Mouse (Mus musculus): ENCODE measurements around the gene Mylk. TPM values are rescaled to one million over a fixed set of nuclear protein-coding genes. Genes with fewer than 3 reads are reported as not detected.
"Not testable (repeated sequence)": the region's sequence is repeated elsewhere in the genome, so short reads cannot be mapped to it uniquely, and the experiment has no call there.

Gene Mylk
- 10 to 100 TPM; 25.5 to 32.9 (median 31.7) TPM for total RNA-seq (2022)

DNA sequence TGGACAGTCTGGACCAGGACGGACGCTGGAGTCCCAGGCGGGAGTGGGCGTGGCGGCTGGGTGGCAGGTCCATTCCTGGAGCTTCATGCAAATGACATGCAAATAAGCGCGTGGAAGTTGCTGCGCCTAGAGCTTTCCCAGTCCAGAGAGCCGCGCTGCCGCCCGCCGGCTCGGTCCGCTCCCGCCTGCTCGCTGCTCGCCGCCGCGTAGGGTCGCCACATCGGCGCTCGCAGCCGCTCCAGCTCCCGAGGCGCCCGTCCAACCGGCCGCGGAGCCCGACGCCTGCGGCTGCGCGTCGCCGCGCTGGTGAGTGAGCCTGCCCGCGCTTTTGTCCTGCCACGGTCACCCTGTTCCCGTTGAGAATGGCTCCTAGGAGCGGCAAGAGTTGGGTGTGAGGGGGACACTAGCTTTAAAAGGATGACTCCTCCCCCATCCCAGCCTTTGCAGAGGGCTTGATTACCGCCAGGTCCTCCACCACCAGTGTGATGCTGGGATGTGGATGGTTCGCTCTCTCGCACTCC, at the start of gene Mylk:
TSS of gene Mylk (plus strand) at position 146 of the 521 bp plus-strand sequence.
- peak; percentile 76 for DNase-seq (ENCODE audit: low spot score)

DNA sequence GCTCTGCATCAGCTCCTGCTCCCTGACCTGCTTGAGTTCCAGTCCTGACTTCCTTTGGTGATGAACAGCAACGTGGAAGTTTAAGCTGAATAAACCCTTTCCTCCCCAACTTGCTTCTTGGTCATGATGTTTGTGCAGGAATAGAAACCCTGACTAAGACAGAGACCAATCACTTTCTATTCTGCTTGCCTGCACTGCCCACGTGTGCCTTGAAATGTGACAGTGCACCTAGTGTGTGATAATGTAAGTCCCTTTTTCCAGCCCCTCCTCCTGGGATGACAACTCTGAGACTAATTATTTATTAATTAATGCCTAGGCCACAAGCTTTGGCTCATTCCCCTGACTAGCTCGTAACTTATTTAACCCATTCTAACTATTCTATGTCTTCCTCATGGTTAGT, 46.3 kb upstream of the Mylk start:
- DNase-seq (ENCODE audit: low spot score): not testable (repeated sequence)

DNA sequence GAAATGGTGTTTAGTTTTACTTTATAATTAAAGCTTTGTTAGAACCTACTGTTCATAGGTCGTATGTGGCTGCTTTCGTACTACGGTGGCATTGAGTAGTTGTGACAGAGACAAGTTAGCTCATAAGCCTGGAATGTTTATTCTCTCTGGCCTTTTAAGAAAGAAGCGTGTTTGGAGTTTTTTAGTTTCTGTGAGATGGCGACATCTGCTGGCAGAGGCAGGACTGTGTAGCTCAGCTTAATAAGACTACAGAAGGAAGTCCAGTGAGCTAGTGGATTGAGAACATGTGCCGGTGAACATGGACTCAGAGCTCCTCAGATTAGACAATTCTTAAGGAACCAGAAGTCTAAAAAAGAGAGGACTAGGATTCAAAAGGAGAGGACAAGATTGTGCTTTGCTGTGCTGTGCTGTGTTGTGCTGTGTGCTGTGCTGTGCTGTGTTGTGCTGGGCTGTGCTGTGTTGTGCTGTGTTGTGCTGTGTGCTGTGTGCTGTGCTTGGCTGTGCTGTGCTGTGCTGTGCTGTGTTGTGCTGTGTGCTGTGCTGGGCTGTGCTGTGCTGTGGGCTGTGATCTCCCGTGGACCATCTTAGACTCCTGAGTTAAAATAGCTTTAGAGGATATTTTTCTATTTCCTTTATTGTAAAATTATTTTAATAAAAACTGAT, 44.7 kb upstream of the Mylk start:
- peak; percentile 72 for DNase-seq (ENCODE audit: low spot score)

DNA sequence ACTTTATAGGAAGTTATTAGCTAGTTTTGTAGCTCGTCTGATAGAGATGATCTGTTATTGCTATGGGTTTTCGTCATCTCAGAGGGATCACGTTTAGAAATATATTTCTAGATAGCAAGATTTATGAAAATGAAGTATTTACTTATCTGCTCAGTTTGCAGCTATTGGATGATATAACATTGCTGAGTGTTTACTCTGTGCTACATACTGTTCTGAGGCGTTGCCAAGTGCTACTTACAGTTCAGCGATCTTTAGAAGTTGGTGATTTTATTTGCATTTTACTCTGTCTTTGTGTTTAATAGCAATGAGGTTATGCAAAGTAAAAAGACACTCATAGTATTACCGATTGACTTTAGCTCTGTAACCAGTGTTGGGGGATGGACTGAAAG, 44.2 kb upstream of the Mylk start:
- no peak for DNase-seq (ENCODE audit: low spot score)

DNA sequence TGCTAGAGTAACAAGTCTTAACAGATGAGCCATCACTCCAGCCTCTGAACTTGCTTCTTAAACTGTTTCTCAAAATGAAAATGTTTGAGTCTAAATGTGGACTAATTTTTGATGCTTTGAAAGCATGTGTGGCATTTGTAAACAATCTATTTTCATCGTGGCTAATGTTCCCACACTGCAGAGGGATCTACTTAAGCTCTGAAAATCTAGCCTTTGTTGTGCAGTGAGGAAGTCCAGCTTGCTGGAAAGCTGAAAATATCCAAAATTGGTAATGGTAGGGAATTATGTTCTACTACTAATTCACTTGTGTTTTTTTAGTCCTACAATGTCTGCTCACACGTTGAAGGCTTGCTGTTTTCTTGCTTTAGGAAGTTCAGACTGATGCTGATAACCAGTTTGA, 39.0 kb upstream of the Mylk start:
- no peak for DNase-seq (ENCODE audit: low spot score)

DNA sequence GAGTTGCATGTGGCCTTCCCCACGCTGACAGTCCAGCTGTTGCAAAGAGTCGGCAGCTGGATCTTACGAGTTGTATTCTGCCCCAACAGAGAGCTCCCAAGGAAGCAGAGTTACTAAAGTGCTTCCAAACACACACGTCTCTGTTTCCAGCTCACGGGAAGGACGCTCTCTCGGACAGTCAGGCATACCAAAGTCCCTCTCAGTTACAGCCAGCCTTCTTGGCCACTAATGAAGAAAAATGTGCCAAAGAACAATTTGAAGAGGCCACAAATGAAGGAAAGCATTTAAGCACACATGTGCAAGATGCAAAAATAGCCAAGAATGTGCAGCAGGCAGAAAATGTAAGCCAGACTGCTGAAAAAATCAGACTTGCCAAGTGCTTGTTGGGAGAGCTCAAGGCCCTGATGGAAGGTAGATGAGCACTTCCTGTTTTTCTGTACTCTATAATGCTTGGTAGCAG, 38.5 kb upstream of the Mylk start:
- peak; percentile 27 for DNase-seq (ENCODE audit: low spot score)

DNA sequence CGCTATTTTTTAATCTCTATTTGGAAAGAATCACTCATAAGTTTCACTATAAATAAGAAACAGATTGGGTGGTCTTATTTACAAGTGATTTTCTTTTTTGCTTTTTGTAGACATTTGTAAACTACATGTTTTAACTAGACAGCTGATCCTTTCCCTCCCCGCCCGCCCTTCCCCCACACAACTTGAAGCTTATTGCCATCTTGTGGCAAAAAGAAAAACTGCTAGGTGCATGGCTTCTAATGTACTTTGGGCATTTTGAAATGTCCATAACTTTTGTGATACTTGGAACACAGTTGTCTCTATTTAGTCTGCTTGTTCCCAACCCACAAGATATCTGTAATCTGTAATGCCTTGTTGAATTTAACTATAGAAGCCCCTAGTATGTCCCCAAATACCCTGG, 33.5 kb upstream of the Mylk start:
- no peak for DNase-seq (ENCODE audit: low spot score)

DNA sequence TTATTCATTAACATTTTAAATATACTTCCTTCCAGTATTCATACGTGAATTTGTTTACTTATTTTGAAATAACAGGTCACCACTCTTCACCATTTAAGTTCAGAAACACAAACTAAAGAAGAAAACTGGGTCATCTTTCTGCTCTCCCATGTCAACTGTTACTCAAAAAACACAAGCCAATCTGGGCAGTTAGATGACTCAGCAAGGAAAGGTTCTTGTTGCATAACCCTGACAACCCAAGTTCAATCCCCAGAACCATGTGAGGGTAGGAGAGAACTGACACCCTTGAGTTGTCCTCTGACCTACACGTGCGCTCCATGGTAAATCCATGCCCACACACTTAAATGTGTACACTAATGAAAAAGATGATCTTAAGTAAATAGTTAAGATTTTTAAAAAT, 19.9 kb upstream of the Mylk start:
- no peak for DNase-seq (ENCODE audit: low spot score)

DNA sequence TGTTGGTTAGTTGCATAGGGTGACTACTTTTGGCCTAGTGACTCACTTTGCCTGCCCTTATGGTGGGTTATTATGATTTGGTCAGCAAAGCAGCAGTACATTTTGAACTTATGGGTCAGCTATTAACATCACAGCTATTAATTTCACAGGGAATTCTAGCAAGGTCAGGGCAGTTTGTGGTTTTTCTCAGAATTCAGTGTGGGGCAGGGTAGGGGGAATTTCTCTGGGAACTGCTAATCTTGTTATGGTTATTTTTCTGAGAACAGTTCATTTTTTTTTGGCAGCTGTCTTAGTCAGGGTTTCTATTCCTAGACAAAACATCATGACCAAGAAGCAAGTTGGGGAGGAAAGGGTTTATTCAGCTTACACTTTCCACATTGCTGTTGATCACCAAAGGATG, 16.4 kb upstream of the Mylk start:
- not testable (repeated sequence) for DNase-seq (ENCODE audit: low spot score)

DNA sequence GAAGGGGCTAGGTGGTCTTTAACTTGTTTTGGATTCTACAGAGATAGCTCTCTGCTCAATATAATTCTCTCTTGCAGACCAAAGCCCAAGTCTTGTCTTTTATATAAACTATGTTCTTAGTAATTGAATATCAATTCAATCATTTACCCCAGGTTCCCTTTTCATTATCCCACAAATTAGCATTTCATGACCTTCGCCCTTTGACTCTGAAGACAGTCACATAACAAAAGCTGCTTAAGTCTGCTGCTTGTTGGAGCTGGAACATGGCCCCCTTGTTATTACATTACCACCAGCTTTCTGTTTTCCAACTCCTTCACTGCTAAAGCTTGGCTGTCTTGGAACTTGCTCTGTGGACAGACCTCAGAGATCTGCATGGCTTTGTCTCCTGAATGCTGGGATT, 15.6 kb upstream of the Mylk start:
- no peak for DNase-seq (ENCODE audit: low spot score)

DNA sequence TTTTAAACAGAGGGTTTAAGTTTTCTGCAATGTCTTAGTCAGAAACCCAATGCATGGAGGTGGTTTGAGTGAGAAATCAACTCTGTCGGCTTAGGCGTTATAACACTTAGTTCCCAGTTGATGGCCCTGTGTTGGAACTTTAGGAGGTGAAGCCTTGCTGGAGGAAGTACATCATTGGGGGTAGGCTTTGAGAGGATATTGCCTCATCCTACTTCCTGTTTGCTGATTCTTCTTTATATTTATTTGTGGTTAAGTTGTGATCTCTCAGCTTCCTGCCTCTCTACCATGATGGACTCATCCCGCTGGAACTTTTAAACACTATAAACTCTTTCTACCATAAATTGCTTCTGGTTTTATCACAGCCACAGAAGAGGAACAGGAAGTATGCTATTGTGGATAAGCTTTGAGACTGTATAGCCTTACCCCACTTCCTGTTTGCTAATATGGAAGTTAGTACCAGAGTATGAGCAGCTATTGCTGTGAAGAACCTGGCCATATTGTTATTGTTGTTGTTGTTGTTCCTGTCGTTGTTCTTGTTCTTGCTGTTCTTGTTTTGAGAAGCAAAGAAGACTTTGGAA, 6.3 kb upstream of the Mylk start:
- no peak for DNase-seq (ENCODE audit: low spot score)

DNA sequence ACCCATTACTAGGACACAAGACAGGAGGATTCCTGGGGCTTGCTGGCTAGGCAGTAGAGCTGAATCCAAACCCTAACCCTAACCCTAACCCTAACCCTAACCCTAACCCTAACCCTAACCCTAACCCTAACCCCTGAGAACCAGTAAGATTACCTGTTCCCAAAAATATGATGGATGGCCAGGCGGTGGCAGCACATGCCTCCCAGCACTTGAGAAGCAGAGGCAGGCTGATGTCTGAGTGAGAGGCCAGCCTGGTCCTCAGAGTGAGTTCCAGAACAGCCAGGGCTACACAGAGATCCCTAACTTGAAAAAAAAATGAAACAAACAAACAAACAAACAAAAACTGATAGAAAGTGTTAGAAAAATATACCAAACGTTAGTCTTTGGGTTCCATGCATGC, 2.1 kb upstream of the Mylk start:
- no peak for DNase-seq (ENCODE audit: low spot score)

DNA sequence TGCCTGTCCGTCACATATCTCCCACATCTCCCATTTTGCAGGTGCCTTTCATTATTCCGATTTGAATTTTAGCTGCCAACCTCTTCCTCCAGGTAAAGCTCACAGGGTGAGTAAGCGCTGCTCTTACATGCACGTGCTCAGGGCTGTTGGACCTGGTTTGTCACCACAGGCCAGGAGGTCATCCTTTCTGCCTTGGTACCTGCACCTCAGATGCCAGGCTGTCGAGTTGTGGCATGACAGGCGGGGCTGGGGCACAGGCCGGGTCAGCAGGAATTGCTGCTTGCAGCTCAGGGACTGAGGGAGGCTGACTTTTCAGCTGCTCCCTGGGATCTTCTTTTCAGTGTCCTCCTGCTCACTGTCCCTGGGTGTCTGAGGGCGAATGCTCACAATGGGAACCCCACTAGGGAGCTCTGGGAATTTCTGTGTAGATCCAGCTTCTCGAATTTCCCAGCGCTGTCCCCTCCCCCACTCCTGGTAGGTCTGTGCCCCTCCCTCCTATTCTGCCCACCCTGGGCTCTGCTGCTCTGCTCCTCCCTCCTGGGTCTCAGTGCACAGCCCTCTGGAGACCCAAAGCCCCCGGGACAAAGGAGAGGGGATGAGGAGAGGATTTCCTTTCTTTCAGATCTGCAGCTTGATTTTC, 3.2 kb downstream of the Mylk start:
- DNase-seq (ENCODE audit: low spot score): no peak

DNA sequence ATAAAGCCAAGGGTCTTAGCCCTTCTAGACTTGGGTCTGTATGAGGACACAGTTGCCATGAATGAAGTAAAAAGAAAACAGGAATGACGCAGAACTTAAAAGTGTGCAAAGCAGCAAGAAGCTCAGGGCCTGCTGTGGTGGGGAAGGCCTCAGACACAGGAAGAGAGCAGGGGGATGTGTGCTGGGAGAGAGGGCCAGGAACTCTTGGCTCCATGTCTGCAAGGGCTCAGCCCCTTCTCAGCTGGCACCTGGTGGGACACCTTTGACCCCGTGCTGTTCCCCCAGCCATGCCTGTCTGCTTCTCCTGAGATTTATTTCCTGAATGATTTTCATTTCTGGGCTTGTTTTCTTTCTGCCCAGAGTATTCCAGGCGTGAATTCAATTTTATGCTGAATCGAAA, 4.5 kb downstream of the Mylk start:
- no peak for DNase-seq (ENCODE audit: low spot score)

DNA sequence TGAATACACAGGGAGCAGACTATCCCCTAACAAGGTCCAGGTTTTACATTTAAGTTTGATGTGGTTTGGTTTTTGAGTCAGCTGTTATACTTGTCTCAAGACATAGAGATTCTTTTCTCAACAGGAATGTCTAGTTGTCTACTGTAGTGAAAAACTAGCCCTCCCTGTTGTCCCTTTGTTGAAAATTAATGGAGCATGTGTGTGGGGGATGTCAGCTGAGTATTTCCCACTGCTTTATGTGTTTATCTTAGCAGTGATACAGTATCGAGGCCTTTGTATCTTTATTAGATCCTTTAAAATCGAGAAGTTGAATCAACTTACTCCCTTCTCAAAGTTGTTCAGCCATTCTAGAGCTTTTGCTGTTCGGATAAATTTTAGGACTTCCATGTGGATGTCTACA, 7.0 kb downstream of the Mylk start:
- DNase-seq (ENCODE audit: low spot score): no peak

DNA sequence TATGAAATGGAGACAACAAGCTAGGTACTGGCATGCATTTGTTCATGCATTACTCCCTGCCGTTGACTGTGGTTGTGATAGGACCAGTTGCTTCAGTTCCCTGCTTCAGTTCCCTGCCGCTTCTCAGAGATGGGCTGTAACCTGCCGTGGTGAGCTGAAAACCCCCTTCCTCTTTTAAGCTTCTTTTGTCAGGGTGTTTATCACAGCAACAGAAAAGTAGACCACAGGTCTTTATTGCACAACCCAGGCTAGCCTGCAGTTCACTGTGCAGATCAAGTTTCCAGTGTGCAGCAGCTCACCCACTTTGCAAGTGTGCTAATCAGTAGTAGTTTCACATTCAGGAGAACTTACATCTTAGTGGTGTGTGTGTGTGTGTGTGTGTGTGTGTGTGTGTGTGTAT, 8.0 kb downstream of the Mylk start:
- no peak for DNase-seq (ENCODE audit: low spot score)

DNA sequence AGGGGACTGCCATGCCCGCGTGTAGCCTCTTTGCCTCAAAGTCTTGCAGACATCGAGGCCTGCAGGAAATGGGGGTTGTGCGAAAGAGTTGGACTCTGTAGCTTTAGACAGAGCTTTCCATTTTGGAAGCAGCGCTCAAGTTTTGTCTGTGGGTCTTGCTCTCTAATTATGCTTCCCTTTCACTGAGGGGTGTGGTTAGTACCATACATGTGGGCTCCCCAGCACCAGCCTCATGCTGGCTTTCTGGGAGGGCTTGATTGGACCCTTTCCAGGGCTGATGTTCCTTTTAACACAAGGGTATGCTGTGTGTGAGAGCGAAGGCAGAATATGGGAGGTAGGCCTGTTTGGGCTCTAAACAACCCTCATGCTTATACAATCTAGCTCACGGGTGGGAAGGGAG, 12.0 kb downstream of the Mylk start:
- DNase-seq (ENCODE audit: low spot score): no peak

DNA sequence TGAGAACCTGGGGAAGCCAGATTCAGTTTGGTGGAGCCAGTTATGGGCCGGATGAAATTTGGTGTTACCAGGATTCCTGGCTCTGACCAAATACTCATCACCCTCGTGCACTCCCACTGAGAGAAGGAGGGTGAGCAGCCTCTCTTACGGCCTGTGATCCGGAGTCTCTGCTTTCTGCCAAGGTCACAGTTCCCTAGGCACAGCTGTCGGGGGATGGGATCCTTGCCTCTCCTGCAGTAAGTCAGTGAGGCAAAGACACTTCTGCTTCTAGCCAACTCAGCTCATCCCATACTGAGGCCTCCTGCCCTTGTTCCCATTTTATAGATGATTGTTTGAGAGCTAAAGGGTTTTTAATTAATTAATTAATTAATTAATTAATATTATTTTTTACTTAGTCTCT, 13.2 kb downstream of the Mylk start:
- DNase-seq (ENCODE audit: low spot score): no peak

DNA sequence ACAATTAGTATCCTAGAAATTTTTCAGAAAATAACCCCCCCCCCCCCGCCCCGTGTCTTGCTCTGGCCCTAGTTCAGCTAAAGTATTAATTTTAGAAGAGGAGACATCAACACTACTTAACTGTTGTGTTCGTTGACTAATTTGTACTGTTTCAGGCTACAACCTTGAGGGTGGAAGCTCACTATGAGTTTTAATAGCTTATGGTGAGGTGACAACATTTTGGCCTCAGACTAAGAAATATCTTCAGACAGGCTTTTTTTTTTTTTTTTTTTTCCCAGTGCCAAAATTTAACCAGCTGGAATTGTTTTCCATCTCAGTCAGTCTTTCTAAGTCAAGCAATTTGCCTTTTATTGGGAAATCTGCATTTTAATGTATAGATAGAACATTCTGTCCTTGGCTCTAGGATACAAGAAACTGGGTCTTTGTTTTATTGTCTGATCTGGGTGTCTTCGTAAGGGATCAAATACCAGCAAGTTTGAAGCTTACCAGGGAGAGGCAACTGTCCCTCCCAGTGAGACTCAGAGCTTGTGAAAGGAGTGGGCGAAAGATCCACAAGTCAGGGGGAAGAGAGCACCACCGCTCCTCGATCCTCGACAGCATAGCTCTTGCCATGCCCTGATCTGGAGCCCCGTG, 19.1 kb downstream of the Mylk start:
- no peak for DNase-seq (ENCODE audit: low spot score)

DNA sequence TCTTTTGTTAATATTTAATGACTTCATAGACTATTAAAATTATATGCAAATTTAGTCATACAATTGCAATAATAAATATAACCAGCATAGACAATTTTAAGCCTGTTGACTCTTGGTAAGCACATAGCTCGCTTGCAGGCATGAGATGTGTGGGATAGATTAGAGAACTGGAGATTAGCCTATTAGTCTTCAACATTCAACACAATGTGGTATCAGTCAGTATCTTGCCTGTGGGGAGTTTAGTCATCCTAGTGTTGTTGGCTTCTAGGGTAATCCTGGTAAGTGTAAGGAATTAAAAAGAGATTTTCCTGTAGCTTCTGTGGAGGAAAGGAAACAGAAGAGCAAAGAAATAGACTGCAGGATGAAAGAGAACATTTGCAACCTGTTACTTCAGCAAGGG, 20.7 kb downstream of the Mylk start:
- DNase-seq (ENCODE audit: low spot score): no peak

DNA sequence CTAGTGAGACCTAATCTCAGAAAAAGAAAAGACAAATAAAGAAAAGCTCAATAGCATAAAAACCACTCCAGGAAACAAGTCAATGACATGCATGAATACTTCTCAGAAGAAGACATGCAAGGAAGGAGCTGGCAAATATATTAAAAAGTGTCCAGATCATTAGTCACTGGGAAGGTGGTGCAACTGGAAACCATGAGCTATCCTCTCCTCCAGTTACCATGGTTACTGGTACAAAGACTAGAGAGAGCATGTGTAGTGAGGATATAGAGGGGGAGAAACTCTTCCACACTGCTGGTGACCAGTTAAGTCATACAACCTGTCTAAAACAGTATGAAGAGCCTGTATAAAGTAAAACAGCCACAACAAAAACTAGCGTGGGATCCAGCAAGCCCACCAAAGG, 21.2 kb downstream of the Mylk start:
- no peak for DNase-seq (ENCODE audit: low spot score)

DNA sequence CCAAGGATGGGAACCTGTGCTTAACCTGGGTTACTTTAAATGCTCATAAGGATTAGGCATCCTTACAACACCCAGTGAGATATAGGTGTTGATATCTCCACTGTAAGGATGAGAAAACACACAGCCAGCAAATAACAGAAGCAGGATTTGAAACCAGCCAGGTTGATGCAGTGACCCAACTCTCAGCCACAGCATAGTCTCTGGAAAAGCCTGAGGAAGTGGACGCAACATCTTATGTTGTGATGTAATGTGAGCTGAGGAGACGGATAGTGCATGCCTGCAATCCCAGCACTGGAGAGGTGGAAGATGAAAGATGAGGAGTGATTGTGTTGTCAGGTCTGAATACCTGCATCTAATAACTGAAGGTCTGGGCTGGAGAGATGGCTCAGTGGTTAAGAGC, 22.4 kb downstream of the Mylk start:
- DNase-seq (ENCODE audit: low spot score): no peak

DNA sequence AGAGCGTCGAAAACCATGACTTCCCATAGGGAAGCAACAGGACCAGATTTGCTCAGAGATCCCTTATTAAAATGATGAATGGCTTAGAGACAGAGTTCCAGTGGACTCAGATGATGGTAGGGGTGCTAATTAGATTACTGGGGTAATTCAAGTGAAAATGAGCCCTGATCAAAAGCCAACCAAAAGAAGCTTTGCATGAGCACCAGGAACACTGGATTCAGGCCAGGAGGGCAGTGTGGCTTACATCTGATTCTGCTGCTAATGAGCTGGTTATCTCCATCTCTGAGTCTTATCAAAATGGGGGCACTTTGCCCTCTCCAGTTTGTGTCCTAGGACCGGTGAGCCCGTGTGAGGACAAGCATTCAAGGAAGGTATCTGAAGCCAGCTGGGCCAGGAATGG, 23.4 kb downstream of the Mylk start:
- no peak for DNase-seq (ENCODE audit: low spot score)

All from heart, adult 8-10 months (tissue).